Mouse (Mus musculus): ENCODE results near the gene Odaph.
A peak's percentile ranks its signal among the peaks of the same experiment; 100 is the strongest.

DNA sequence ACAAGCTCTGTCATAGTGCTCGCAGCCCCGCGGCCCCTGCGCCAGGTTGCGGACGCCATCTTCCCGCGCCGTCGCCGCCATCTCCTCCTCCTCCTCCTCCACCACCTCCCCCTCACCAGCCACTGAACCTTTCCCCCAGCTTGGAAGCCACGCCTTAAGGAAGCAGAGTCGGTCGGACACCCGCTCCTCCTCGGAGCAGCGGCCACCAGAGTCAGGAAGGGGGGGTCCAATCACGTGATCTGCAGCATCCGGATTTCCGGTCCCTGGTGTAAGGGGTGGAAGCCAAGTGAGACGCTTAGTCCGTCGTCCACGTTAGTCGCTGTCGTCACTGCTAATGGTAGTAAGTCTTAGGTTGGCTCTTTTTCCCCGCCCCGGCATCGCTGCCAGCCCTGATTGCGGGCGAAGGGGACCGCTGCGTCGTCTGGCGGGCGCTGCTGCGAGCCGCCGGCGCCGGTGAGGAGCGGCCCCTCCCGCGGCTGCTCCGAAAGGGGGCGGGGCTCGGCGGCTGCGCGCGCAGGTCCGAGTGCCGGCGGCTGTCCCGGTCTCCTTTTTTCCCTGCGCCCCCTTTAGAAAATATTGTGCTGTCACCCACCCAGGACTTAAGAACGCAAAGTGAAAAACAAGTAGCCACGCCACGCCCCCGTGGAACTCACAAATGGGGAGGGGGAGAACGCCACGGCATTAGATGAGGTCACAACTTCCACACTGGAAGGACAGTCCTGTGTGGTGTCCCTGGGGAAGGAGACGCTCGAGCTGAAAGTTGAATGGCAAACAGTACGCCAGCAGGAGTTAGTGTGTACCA lies 24.4 kb upstream of the Odaph start, which contains the start of gene Rchy1:
- TF ChIP-seq CTCF (IDR thresholded peaks at IDR 0.05; ENCODE audit: insufficient read depth, low read depth, low read length) = no peak
- TF ChIP-seq POLR2A (IDR thresholded peaks at IDR 0.05; ENCODE audit: insufficient read depth, low read depth, low read length) = peak; percentile 89

Measured in olfactory bulb, adult 2 months (tissue).